Mouse (Mus musculus) midbrain, postnatal 0 days (tissue): ENCODE measurements around the gene Rhov. TPM values are rescaled to one million over a fixed set of nuclear protein-coding genes. Genes with fewer than 3 reads are reported as not detected.
A peak's percentile ranks its signal among the peaks of the same experiment; 100 is the strongest.

Source experiments
- ATAC-seq: fragments of 200-750 bp; cut with Nextera tagmentation; 2 replicates; pipeline ENCODE4 v1.8.0; 2017; ENCODE audit warnings: moderate number of reproducible peaks, mild to moderate bottlenecking, moderate TSS enrichment, moderate library complexity; ENCODE audit not compliant: low FRiP score
- DNase-seq: peaks from one replicate; pipeline ENCODE4 v3.0.0-alpha.2; 2015; ENCODE audit warnings: low spot score
- H3K27ac ChIP-seq: fragments of 300-500 bp; sonication (generic); 2 replicates; pipeline ENCODE4 v1.5.1; 2014; ENCODE audit warnings: low read depth, mild to moderate bottlenecking, low read length, mixed read lengths
- H3K27me3 ChIP-seq: fragments of 300-500 bp; sonication (generic); 2 replicates; pipeline ENCODE4 v1.6.1; 2014; ENCODE audit warnings: low read length, control low read depth, mixed read lengths; ENCODE audit not compliant: insufficient read depth
- H3K36me3 ChIP-seq: fragments of 300-500 bp; sonication (generic); 2 replicates; pipeline ENCODE4 v1.6.1; 2014; ENCODE audit warnings: low read length, control low read depth, mixed read lengths; ENCODE audit not compliant: insufficient read depth
- H3K4me1 ChIP-seq: fragments of 300-500 bp; sonication (generic); 2 replicates; pipeline ENCODE4 v1.6.1; 2014; ENCODE audit warnings: mild to moderate bottlenecking, control low read depth, antibody characterized with exemption, low read length, mixed read lengths; ENCODE audit not compliant: insufficient read depth
- H3K4me2 ChIP-seq: fragments of 300-500 bp; sonication (generic); 2 replicates; pipeline ENCODE4 v1.6.1; 2014; ENCODE audit warnings: low read depth, mild to moderate bottlenecking, low read length, mixed read lengths; ENCODE audit not compliant: poor library complexity, severe bottlenecking
- H3K4me3 ChIP-seq: fragments of 300-500 bp; sonication (generic); 2 replicates; pipeline ENCODE4 v1.5.1; 2014; ENCODE audit warnings: low read depth, mild to moderate bottlenecking, low read length, moderate library complexity
- H3K9ac ChIP-seq: fragments of 300-500 bp; sonication (generic); replicated peaks from 2 replicates; pipeline ENCODE4 v1.6.1; 2014; ENCODE audit warnings: mild to moderate bottlenecking, low read length, moderate library complexity, mixed read lengths; ENCODE audit not compliant: poor library complexity, severe bottlenecking
- H3K9me3 ChIP-seq: fragments of 300-500 bp; sonication (generic); 2 replicates; pipeline ENCODE4 v1.6.1; 2016; ENCODE audit warnings: low read length, control low read depth
- CTCF ChIP-seq: IDR thresholded peaks from 2 replicates; pipeline ENCODE4 v1.5.1; 2016; ENCODE audit warnings: antibody characterized with exemption, mild to moderate bottlenecking
- WGBS: fragments of 180-500 bp; shearing (Covaris S2); extraction: QIAGEN DNeasy Blood & Tissue Kit; methylation state at CpG from one replicate; pipeline ENCODE4 v1.1.7; 2014; 5-methylcytosine and 5-hydroxymethylcytosine counted together
- polyA plus RNA-seq: library from polyadenylated mRNA; unstranded; fragments of >200 nt; fragmentation: Nextera tagmentation; extraction: Ambion mirVana; gene quantifications from 2 replicates; pipeline ENCODE4 v1.2.1, GENCODE M21; 2015
- total RNA-seq: library from RNA; depleted of rRNA; stranded (reverse); fragments of >200 nt; gene quantifications from 2 replicates; pipeline ENCODE4 v1.2.3, GENCODE M21; 2014

The Rhov gene
- total and polyA plus RNA-seq, 2 experiments from 2014 or later: 32.7 to 37.7 TPM

DNA sequence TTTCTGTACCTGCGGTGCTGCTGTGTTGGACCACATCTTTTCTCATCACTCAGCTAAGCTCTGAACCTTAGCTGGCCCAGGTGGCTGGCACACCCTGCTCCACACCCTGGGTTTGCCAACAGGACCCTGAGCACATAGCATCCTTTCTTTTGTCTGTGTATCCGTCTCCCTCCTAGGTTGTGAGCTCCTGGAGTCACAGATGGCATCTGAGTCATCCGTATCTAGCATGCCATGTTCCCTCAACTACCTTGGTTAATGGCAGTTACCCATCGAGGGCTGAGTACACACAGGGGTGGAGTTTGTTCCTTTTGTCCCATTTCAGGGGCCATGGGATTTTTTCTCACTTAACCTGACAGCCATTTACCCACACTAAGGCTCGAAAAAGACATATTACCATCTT, 20.7 kb downstream of the Rhov start:
- no peak overlapping the region for H3K4me2 ChIP-seq
- H3K9ac ChIP-seq: no peak overlapping the region
- H3K36me3 ChIP-seq: no peaks in the 10 kb centered on the region
- no peaks in the 10 kb centered on the region for H3K9me3 ChIP-seq
- H3K27ac ChIP-seq: no peak overlapping the region
- peaks cover 4% of the 10 kb centered on the region; the same call in 1 of the 2 replicates for H3K27me3 ChIP-seq
- H3K4me3 ChIP-seq: no peak overlapping the region
- no peaks in the 10 kb centered on the region for H3K4me1 ChIP-seq
- no peak for ATAC-seq
- no peak for DNase-seq
- no peak for TF ChIP-seq CTCF
- 72% methylated on average over 5 of the region's 5 CpGs for WGBS

DNA sequence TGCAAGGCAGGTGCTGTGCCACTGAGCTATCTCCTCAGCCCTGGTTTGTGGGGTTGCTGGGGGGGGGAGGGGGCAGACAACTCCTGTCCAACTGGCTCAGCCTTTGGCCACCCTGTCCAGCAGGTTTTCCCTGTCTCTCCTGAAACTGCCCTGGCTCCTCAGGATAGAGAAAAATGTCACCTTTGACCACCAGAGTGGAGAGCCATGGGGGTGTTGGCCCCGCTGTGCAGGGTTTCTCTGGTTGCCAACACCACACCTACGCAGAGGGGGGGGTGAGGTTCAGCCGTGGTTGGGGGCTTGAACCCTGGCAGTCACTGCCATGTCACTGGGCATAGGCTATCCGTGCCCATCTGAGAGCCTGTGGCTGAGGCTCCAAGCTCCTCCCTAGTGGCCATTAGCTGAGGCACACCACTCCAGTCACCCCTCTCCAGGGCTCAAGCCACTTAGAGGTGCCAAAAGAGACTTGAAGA, 21.4 kb downstream of the Rhov start:
- DNase-seq: no peak
- Histone ChIP-seq H3K4me3 (no peak overlapping the region), H3K9ac (no peak overlapping the region), H3K27ac (no peak overlapping the region), H3K4me1 (no peaks in the 10 kb centered on the region), H3K9me3 (no peaks in the 10 kb centered on the region), H3K27me3 (no peaks in the 10 kb centered on the region), H3K4me2 (no peak overlapping the region), H3K36me3 (no peaks in the 10 kb centered on the region)
- no peak for ATAC-seq
- TF ChIP-seq CTCF: no peak
- 83% methylated on average over 4 of the region's 4 CpGs for WGBS

DNA sequence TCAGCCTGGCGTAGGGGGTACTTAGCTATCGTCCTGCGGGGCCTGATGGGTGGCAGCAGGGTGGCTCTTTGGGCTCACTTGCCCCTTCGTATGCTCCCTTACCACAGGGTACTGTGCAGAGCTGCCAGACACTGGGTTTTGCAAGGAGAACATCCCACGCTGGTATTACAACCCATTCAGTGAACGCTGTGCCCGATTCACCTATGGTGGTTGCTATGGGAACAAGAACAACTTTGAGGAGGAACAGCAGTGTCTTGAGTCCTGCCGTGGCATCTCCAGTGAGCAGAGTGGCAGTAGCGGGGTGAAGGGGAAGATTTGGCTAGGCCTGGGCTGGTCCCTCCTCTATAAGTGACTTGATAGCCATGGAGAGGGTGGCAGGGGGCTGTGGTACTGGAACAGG, 23.2 kb downstream of the Rhov start:
- Histone ChIP-seq H3K36me3 (no peaks in the 10 kb centered on the region), H3K4me2 (no peak overlapping the region), H3K9me3 (no peaks in the 10 kb centered on the region), H3K9ac (no peak overlapping the region), H3K27ac (no peak overlapping the region), H3K4me1 (no peaks in the 10 kb centered on the region), H3K4me3 (no peak overlapping the region), H3K27me3 (no peaks in the 10 kb centered on the region)
- DNase-seq: peak; percentile 15
- WGBS: 68% methylated on average over 9 of the region's 9 CpGs
- no peak for TF ChIP-seq CTCF
- peak; percentile 21; the same call in 1 of the 2 replicates for ATAC-seq

DNA sequence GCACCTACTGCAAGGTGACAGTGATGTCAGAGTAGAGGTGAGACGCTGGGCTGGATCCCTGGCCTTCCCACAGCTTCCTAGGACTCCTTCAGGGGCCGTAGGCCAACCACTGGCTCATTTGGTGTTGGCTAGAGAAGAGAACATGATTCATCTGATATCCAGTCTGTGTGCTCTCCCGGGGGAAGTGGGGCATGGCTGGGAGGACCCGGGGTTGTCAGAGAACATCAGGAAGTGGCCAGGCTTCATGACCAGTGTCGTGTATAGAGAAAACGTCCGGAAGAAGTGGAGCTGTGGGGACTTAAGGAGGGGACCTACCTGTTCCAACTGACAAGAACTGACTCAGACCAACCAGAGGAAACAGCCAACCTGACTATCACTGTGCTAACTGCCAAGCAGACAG, 25.8 kb downstream of the Rhov start:
- DNase-seq: no peak
- no peak for ATAC-seq
- Histone ChIP-seq H3K4me2 (no peak overlapping the region), H3K4me3 (no peak overlapping the region), H3K27me3 (0 out of 2 replicates have a peak, but pooled peaks cover under 1% of the 10 kb centered on the region), H3K27ac (no peak overlapping the region), H3K9me3 (no peaks in the 10 kb centered on the region), H3K9ac (no peak overlapping the region), H3K36me3 (no peaks in the 10 kb centered on the region), H3K4me1 (no peaks in the 10 kb centered on the region)
- 87% methylated on average over 7 of the region's 7 CpGs for WGBS
- no peak for TF ChIP-seq CTCF

DNA sequence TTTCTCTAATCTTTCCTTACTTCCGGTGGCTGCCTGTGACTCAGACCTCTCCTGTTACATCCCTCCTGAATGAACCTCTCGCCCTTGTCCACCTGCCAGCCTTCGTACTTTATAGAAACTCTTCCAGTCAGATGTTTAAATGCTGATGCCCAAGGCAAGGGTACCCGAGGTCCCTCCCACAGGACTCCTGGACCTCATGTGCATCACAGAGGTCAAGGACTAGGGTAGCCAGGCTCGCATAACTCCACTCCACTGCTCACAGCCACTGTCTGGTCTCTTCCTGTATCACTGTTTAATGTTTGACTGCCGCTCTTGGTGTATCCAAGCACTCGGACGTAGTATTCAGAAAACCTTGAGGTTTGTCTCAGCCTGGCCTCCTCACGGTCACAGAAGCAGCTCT, 28.5 kb downstream of the Rhov start:
- TF ChIP-seq CTCF: no peak
- Histone ChIP-seq H3K27ac (no peak overlapping the region), H3K4me3 (no peak overlapping the region), H3K36me3 (no peaks in the 10 kb centered on the region), H3K27me3 (peaks cover 27% of the 10 kb centered on the region), H3K9ac (no peak overlapping the region), H3K4me1 (no peaks in the 10 kb centered on the region), H3K4me2 (no peak overlapping the region), H3K9me3 (no peaks in the 10 kb centered on the region)
- ATAC-seq: no peak
- 80% methylated on average over 9 of the region's 9 CpGs for WGBS
- no peak for DNase-seq

DNA sequence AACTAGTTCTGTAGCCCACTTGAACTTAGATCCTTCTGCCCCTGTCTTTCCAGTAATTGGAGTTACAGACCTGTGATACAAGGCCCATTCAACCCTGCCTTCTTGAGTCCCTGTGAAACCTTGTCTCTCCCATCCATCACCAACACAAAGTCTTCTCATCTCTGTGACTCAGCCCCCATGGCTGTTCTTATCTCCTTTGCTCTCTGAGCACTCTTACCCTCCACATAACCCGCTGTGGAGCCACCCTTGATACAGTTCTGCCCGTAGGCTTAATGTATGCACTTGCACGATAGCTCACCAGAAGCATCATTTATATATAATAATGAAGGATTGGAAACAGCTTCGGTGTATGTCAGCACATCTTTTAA, 30.3 kb downstream of the Rhov start:
- Histone ChIP-seq H3K4me2 (no peak overlapping the region), H3K9ac (no peak overlapping the region), H3K4me3 (no peak overlapping the region), H3K9me3 (no peaks in the 10 kb centered on the region), H3K36me3 (no peaks in the 10 kb centered on the region), H3K27me3 (peaks cover 44% of the 10 kb centered on the region), H3K27ac (no peak overlapping the region), H3K4me1 (peaks cover 7% of the 10 kb centered on the region; the same call in 1 of the 2 replicates)
- ATAC-seq (no peak), DNase-seq (no peak)
- no peak for TF ChIP-seq CTCF
- WGBS: 82% methylated on average over 4 of the region's 4 CpGs
